12 mouse cellular contexts compared by ENCODE assay signal in the genomic region with DNA sequence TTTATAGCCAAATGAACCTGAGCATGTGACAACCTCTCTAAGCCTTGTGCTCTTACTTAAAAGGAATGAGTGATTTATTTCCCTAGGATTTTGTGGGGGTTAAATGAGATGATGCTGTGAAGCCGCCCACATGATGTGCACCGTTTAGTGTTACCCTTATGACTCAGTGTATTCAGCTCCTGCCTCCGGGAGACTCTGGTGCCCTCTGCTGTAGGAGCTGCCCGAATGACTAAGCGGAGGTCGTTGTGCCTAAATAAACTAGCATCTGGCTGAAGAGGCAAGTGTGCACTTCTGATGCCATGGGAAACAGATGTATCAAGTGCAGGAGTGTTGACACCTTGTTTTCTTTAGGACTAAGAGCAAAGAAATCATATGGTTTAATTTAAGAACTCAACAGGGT. TPM values are rescaled to one million over a fixed set of nuclear protein-coding genes. Genes with fewer than 3 reads are reported as not detected.
DNase-seq lines count a peak whose midpoint lies in the region; ATAC-seq lines count a peak whose summit lies in the region.
"Had no signal": no experiment of that assay in that cellular context is flagged by ENCODE, and none has a peak within 500 bp of the region (broad histone marks: within the 10 kb centered on the region; RNA-seq: fewer than 3 reads in every experiment).

No protein-coding gene starts in this region.

- H3K27ac ChIP-seq in midbrain, embryonic 15.5 days: no peak overlapping the region
- H3K27ac ChIP-seq: heart, embryonic 15.5 days; liver, embryonic 15.5 days; neural tube, embryonic 15.5 days had no signal

- H3K36me3 ChIP-seq in midbrain, embryonic 15.5 days (replicated peaks): no peaks in the 10 kb centered on the region
- H3K36me3 ChIP-seq: heart, embryonic 15.5 days; liver, embryonic 15.5 days; neural tube, embryonic 15.5 days had no signal

- H3K9ac ChIP-seq in midbrain, embryonic 15.5 days: no peak overlapping the region
- H3K9ac ChIP-seq: heart, embryonic 15.5 days; liver, embryonic 15.5 days; neural tube, embryonic 15.5 days had no signal

- H3K4me1 ChIP-seq in midbrain, embryonic 15.5 days: no peaks in the 10 kb centered on the region
- H3K4me1 ChIP-seq: heart, embryonic 15.5 days; liver, embryonic 15.5 days; neural tube, embryonic 15.5 days had no signal

- no peaks in the 10 kb centered on the region for H3K27me3 ChIP-seq in midbrain, embryonic 15.5 days (replicated peaks)
- H3K27me3 ChIP-seq: heart, embryonic 15.5 days; liver, embryonic 15.5 days; neural tube, embryonic 15.5 days had no signal

- DNase-seq in adrenal gland, adult 2 months: peak; percentile 58
- no peak for DNase-seq in adrenal gland, postnatal 4 days (ENCODE audit: low spot score in 2 of 2)
- DNase-seq in left cerebral cortex, adult 18-20 months (ENCODE audit: low spot score in 2 of 2): peak; percentile 58 to 63
- DNase-seq in left cerebral cortex, postnatal 4 days: no peak
- DNase-seq in fibroblast of lung, adult 2 months (ENCODE audit: low read depth): peak; percentile 63
- peak; percentile 26 for DNase-seq in right cerebral cortex, postnatal 14 days
- no peak for DNase-seq in T-cell, adult 2 months (ENCODE audit: low spot score)
- DNase-seq: cerebellum, adult 11-12 months had no signal

- intact Hi-C loops in left cerebral cortex, postnatal 4 days (cut with DNase I): no loop called here

- no peak for ATAC-seq in midbrain, embryonic 15.5 days (replicated peaks)

- H3K9me3 ChIP-seq in midbrain, embryonic 15.5 days: no peaks in the 10 kb centered on the region
- H3K9me3 ChIP-seq: heart, embryonic 15.5 days; liver, embryonic 15.5 days; neural tube, embryonic 15.5 days had no signal

- no peak overlapping the region for H3K4me2 ChIP-seq in midbrain, embryonic 15.5 days
- H3K4me2 ChIP-seq: heart, embryonic 15.5 days; liver, embryonic 15.5 days; neural tube, embryonic 15.5 days had no signal

- WGBS in midbrain, embryonic 15.5 days: 53% methylated on average over 6 of the region's 6 CpGs

- no peak overlapping the region for H3K4me3 ChIP-seq in midbrain, embryonic 15.5 days
- H3K4me3 ChIP-seq: heart, embryonic 15.5 days; liver, embryonic 15.5 days; neural tube, embryonic 15.5 days had no signal

RNA-seq across cellular contexts. Expression of gene Ndufb4, which starts 18.1 kb away (rescaled TPM):
- total RNA-seq in adrenal gland, adult 2 months (2021): 100 to 1,000 TPM; 138 to 192 TPM
- 67.4 and 80.6 TPM in 2 replicates for polyA plus RNA-seq in adrenal gland, adult 2 months (2012; rRNA removed)
- total RNA-seq in adrenal gland, postnatal 4 days (2021): 100 to 1,000 TPM; 108 to 117 TPM
- 10 to 100 TPM; 76.5 to 80.3 TPM for total RNA-seq in left cerebral cortex, adult 18-20 months (2021)
- 10 to 100 TPM; 64.8 to 76.0 TPM for total RNA-seq in left cerebral cortex, postnatal 4 days (2021)
- polyA plus RNA-seq in midbrain, embryonic 15.5 days (2015; fragmentation: Nextera tagmentation; extraction: Ambion mirVana): 46.3 and 49.9 TPM in 2 replicates

RNA-seq across cellular contexts. Expression of gene Hgd, which starts 56.2 kb away (rescaled TPM):
- total RNA-seq in adrenal gland, adult 2 months (2021): 1 to 10 TPM in 1 of 2 experiments, under 1 TPM in 1; 0.28 to 1.6 TPM
- not detected in 2 replicates for polyA plus RNA-seq in adrenal gland, adult 2 months (2012; rRNA removed)
- total RNA-seq in adrenal gland, postnatal 4 days (2021): 10 to 100 TPM in 1 of 2 experiments, 1 to 10 TPM in 1; 4.0 to 16.9 TPM
- not detected for total RNA-seq in left cerebral cortex, adult 18-20 months (2021)
- total RNA-seq in left cerebral cortex, postnatal 4 days (2021): not detected
- polyA plus RNA-seq in midbrain, embryonic 15.5 days (2015; fragmentation: Nextera tagmentation; extraction: Ambion mirVana): 0.14 and 0.37 TPM in 2 replicates

Comparison
In these comparisons a context has a peak if more than half of its experiments do, and no peak if none do; other contexts are left out.
1. DNase-seq: peak in adrenal gland, adult 2 months (single experiment), left cerebral cortex, adult 18-20 months (2 of 2), fibroblast of lung, adult 2 months (single experiment) and right cerebral cortex, postnatal 14 days (single experiment); none in adrenal gland, postnatal 4 days (0 of 2), left cerebral cortex, postnatal 4 days (single experiment) and T-cell, adult 2 months (single experiment).